Mouse (Mus musculus) megakaryocyte, embryonic 14.5 days (primary cell): ENCODE measurements around the gene Spc24. TPM values are rescaled to one million over a fixed set of nuclear protein-coding genes. Genes with fewer than 3 reads are reported as not detected.

Experiments
- H3K27me3 ChIP-seq: replicated peaks from 2 replicates; pipeline ENCODE3; 2012; ENCODE audit warnings: inconsistent platforms
- H3K36me3 ChIP-seq: replicated peaks from 2 replicates; pipeline ENCODE3; 2012; ENCODE audit warnings: low read length, inconsistent platforms, mixed read lengths
- H3K4me1 ChIP-seq: 2 replicates; pipeline ENCODE4 v1.6.1; 2012; ENCODE audit warnings: inconsistent platforms
- H3K4me3 ChIP-seq: replicated peaks from 2 replicates; pipeline ENCODE3; 2012; ENCODE audit warnings: moderate library complexity, mild to moderate bottlenecking, inconsistent platforms
- H3K9me3 ChIP-seq: 2 replicates; pipeline ENCODE4 v1.6.1; 2012; ENCODE audit warnings: inconsistent platforms
- FLI1 ChIP-seq: IDR thresholded peaks from 2 replicates; pipeline ENCODE4 v1.6.1; 2012; ENCODE audit warnings: low read length, inconsistent platforms, mixed read lengths
- GATA1 ChIP-seq: IDR thresholded peaks from 3 replicates; pipeline ENCODE4 v1.6.1; 2012; ENCODE audit warnings: mixed read lengths, low read length, inconsistent platforms, borderline replicate concordance
- polyA plus RNA-seq: library from polyadenylated mRNA; stranded (reverse); fragments of >175 nt; gene quantifications from 2 replicates; pipeline ENCODE4 v1.2.3, GENCODE M21; 2012; ENCODE audit warnings: low replicate concordance; ENCODE audit not compliant: insufficient read depth

Spc24 gene
- 19.2 and 58.4 TPM in 2 replicates for polyA plus RNA-seq

GRCm38 (mm10) chr9:21760155-21761088 lies at the start of gene Spc24:
Gene Spc24 (minus strand): TSS chr9:21760303.
- Histone ChIP-seq H3K4me3 (peak within 1 kb of the TSS; percentile 95), H3K27me3 (peaks cover 2% of the 10 kb centered on the region), H3K36me3 (peaks cover 20% of the 10 kb centered on the region), H3K9me3 (no peaks in the 10 kb centered on the region), H3K4me1 (peaks cover 39% of the 10 kb centered on the region)
- TF ChIP-seq GATA1 (no peak), FLI1 (no peak)

GRCm38 (mm10) chr9:21808561-21808960 lies 48.5 kb upstream of the Spc24 start:
- no peaks in the 10 kb centered on the region for H3K36me3 ChIP-seq
- no peak overlapping the region for H3K4me3 ChIP-seq
- no peaks in the 10 kb centered on the region for H3K9me3 ChIP-seq
- H3K27me3 ChIP-seq, result peaks cover 36% of the 10 kb centered on the region
- peaks cover 36% of the 10 kb centered on the region for H3K4me1 ChIP-seq
- TF ChIP-seq GATA1, result no peak
- TF ChIP-seq FLI1, result no peak

GRCm38 (mm10) chr9:21806976-21807375 lies 46.9 kb upstream of the Spc24 start:
- TF ChIP-seq FLI1 (no peak), GATA1 (no peak)
- peaks cover 29% of the 10 kb centered on the region for H3K4me1 ChIP-seq
- H3K4me3 ChIP-seq, result no peak overlapping the region
- H3K36me3 ChIP-seq, result no peaks in the 10 kb centered on the region
- no peaks in the 10 kb centered on the region for H3K9me3 ChIP-seq
- peaks cover 42% of the 10 kb centered on the region for H3K27me3 ChIP-seq

GRCm38 (mm10) chr9:21806363-21806762 lies 46.3 kb upstream of the Spc24 start:
- H3K4me1 ChIP-seq, result peaks cover 29% of the 10 kb centered on the region
- H3K36me3 ChIP-seq, result no peaks in the 10 kb centered on the region
- H3K9me3 ChIP-seq, result no peaks in the 10 kb centered on the region
- no peak for TF ChIP-seq FLI1
- TF ChIP-seq GATA1, result no peak
- peaks cover 45% of the 10 kb centered on the region for H3K27me3 ChIP-seq
- H3K4me3 ChIP-seq, result no peak overlapping the region

- no peaks in the 10 kb centered on the region for H3K9me3 ChIP-seq
- H3K4me1 ChIP-seq, result peaks cover 26% of the 10 kb centered on the region
- H3K27me3 ChIP-seq, result peaks cover 52% of the 10 kb centered on the region
- H3K36me3 ChIP-seq, result no peaks in the 10 kb centered on the region
- H3K4me3 ChIP-seq, result peak overlapping the region; percentile 62
- no peak for TF ChIP-seq FLI1
- TF ChIP-seq GATA1, result no peak
These were observed 44.0 kb upstream of the Spc24 start for GRCm38 (mm10) chr9:21803986-21804644.

GRCm38 (mm10) chr9:21801591-21801990 lies 41.5 kb upstream of the Spc24 start:
- no peak overlapping the region for H3K4me3 ChIP-seq
- no peaks in the 10 kb centered on the region for H3K36me3 ChIP-seq
- peaks cover 66% of the 10 kb centered on the region for H3K27me3 ChIP-seq
- TF ChIP-seq FLI1, result no peak
- peaks cover 44% of the 10 kb centered on the region for H3K4me1 ChIP-seq
- H3K9me3 ChIP-seq, result no peaks in the 10 kb centered on the region

- Histone ChIP-seq H3K4me3 (no peak overlapping the region), H3K9me3 (no peaks in the 10 kb centered on the region), H3K36me3 (no peaks in the 10 kb centered on the region), H3K4me1 (peaks cover 44% of the 10 kb centered on the region), H3K27me3 (peaks cover 66% of the 10 kb centered on the region)
- TF ChIP-seq GATA1 (no peak), FLI1 (no peak)
These were observed 41.0 kb upstream of the Spc24 start for GRCm38 (mm10) chr9:21801121-21801520.

GRCm38 (mm10) chr9:21799010-21799350 lies 38.9 kb upstream of the Spc24 start:
- H3K4me3 ChIP-seq, result peak overlapping the region; percentile 94

GRCm38 (mm10) chr9:21798345-21799009 lies 38.4 kb upstream of the Spc24 start, which contains the start of gene Kank2:
Gene Kank2 (minus strand): TSS chr9:21798744.
- Histone ChIP-seq H3K36me3 (peaks cover 19% of the 10 kb centered on the region), H3K9me3 (peaks cover 13% of the 10 kb centered on the region), H3K4me1 (peaks cover 38% of the 10 kb centered on the region), H3K4me3 (peak within 1 kb of the TSS; percentile 94), H3K27me3 (peaks cover 68% of the 10 kb centered on the region)
- TF ChIP-seq FLI1 (no peak), GATA1 (no peak)

More at GRCm38 (mm10) chr9:21799010-21799350, 38.9 kb upstream of the Spc24 start:
- no peak for TF ChIP-seq GATA1
- no peak for TF ChIP-seq FLI1
- peaks cover 17% of the 10 kb centered on the region for H3K36me3 ChIP-seq
- H3K9me3 ChIP-seq, result peaks cover 13% of the 10 kb centered on the region
- H3K27me3 ChIP-seq, result peaks cover 70% of the 10 kb centered on the region
- H3K4me1 ChIP-seq, result peaks cover 36% of the 10 kb centered on the region

- Histone ChIP-seq H3K4me1 (peaks cover 42% of the 10 kb centered on the region), H3K4me3 (peak overlapping the region; percentile 94), H3K9me3 (peaks cover 13% of the 10 kb centered on the region), H3K36me3 (peaks cover 19% of the 10 kb centered on the region), H3K27me3 (peaks cover 66% of the 10 kb centered on the region)
- TF ChIP-seq GATA1, result no peak
- no peak for TF ChIP-seq FLI1
These were observed 37.8 kb upstream of the Spc24 start for GRCm38 (mm10) chr9:21797921-21798344.
